Mouse (Mus musculus) bone marrow macrophage, adult 2 months (primary cell): ENCODE results near the gene Serpina3c.

Experiments
- CTCF ChIP-seq: IDR thresholded peaks from 2 replicates; pipeline ENCODE4 v1.5.1; 2012; ENCODE audit warnings: low read depth, mild to moderate bottlenecking, low read length, moderate library complexity
- POLR2A ChIP-seq: IDR thresholded peaks from 2 replicates; pipeline ENCODE4 v1.6.1; 2012; ENCODE audit warnings: mild to moderate bottlenecking, low read depth, low read length, borderline replicate concordance

DNA sequence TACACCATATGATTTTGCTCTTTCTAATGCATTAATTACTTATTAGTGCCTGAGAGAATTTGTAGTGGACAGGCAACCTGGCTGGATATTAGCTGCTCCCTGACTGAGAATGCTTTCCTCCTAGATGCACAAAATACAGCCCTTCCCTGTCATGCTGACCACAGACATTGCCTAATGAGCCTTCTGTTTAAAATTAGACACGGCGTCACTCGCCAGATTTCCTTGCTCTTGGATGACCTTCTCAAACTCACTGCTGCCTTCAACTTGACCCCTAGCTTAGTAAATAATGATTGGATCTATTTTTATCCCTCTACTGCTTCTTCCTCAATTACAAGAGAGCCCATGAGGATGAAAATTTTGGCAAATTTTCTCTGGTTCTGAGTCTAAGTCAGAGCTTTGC lies 21.1 kb upstream of the Serpina3c start:
- TF ChIP-seq CTCF (no peak), POLR2A (no peak)
